Comparison of ENCODE assay signal across 9 mouse cellular contexts in the genomic region with DNA sequence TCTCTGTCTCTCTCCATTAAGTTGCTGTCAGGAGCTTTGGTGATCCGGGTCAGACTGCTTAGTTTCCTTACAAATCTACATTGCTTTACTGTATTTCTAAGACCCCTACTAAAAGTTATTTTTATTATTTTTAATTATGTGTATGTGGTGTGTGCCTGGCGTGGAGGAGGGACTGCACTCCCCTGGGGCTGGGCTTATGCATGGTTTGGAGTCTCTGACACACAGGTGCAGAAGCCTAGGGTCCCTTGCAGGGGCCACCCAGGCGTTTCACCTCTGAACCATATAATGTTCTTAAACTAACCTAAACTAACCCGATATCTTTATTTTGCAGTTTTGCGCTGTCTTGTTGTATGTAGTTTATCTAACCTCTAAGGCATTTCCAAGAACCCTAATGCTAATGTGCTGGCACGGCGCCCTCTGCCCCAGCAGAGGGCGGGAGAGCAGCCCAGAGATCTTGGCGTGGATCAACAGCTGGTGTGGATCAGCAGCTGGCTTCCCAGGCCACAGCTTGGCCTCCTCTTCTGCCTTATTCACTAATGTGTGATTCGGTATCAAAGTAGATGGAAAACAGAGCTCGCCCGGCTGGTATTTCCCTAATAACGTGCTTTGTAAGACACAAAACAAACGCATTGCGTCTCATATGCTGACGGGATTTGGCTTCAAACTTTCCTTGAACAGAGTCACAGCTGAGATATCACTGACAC.
DNase-seq lines count a peak whose midpoint lies in the region; ATAC-seq lines count a peak whose summit lies in the region.
"Had no signal": no experiment of that assay in that cellular context is flagged by ENCODE, and none has a peak within 500 bp of the region (broad histone marks: within the 10 kb centered on the region; RNA-seq: fewer than 3 reads in every experiment).

No protein-coding gene starts in this region.

- H3K36me3 ChIP-seq in embryonic facial prominence, embryonic 10.5 days (replicated peaks): no peaks in the 10 kb centered on the region
- no peaks in the 10 kb centered on the region for H3K36me3 ChIP-seq in lung, embryonic 16.5 days (ENCODE audit: control insufficient read depth, insufficient read depth, low read length)
- H3K36me3 ChIP-seq in hindbrain, embryonic 12.5 days: no peaks in the 10 kb centered on the region
- H3K36me3 ChIP-seq: limb, embryonic 15.5 days had no signal

- no peaks in the 10 kb centered on the region for H3K9me3 ChIP-seq in embryonic facial prominence, embryonic 10.5 days
- H3K9me3 ChIP-seq in lung, embryonic 16.5 days (ENCODE audit: control insufficient read depth, low read length): no peaks in the 10 kb centered on the region
- no peaks in the 10 kb centered on the region for H3K9me3 ChIP-seq in hindbrain, embryonic 12.5 days (replicated peaks)
- H3K9me3 ChIP-seq: limb, embryonic 15.5 days had no signal

- peaks cover 24% of the 10 kb centered on the region for H3K4me1 ChIP-seq in embryonic facial prominence, embryonic 10.5 days
- peaks cover 10% of the 10 kb centered on the region; the same call in 1 of the 2 replicates for H3K4me1 ChIP-seq in lung, embryonic 16.5 days (replicated peaks; ENCODE audit: control insufficient read depth, insufficient read depth, low read length)
- H3K4me1 ChIP-seq in hindbrain, embryonic 12.5 days: peaks cover 9% of the 10 kb centered on the region; the same call in 1 of the 2 replicates

- H3K4me2 ChIP-seq in lung, embryonic 16.5 days (ENCODE audit: low read depth, low read length): 0 out of 2 replicates have a peak overlapping the region, but pooled peaks have one; percentile 14
- H3K4me2 ChIP-seq in hindbrain, embryonic 12.5 days (replicated peaks): no peak overlapping the region
- H3K4me2 ChIP-seq: limb, embryonic 15.5 days had no signal

- peak; percentile 92 for ATAC-seq in lung, embryonic 16.5 days (ENCODE audit: low read depth)
- ATAC-seq in hindbrain, embryonic 12.5 days (ENCODE audit: low FRiP score): no peak

- intact Hi-C loops in heart, postnatal 36 days (cut with DNase I): no loop called here

- H3K9ac ChIP-seq in lung, embryonic 16.5 days (ENCODE audit: low read length): no peak overlapping the region; the same call in 1 of the 2 replicates
- H3K9ac ChIP-seq in hindbrain, embryonic 12.5 days: no peak overlapping the region
- H3K9ac ChIP-seq: limb, embryonic 15.5 days had no signal

- DNase-seq in adrenal gland, adult (ENCODE audit: inconsistent age in 2 of 2, low spot score in 1 of 2): peak; percentile 11 to 38
- no peak for DNase-seq in adrenal gland, postnatal 4 days (ENCODE audit: low spot score in 2 of 2)
- DNase-seq in embryonic facial prominence, embryonic 10.5 days (ENCODE audit: low spot score): peak; percentile 59
- DNase-seq in heart, postnatal 36 days: peak; percentile 58 to 59
- no peak for DNase-seq in natural killer cell, adult 2 months (ENCODE audit: low spot score in 2 of 2)
- no peak for DNase-seq in layer of hippocampus, adult 11-12 months (ENCODE audit: low spot score)

- no peak overlapping the region for H3K4me3 ChIP-seq in embryonic facial prominence, embryonic 10.5 days
- H3K4me3 ChIP-seq in lung, embryonic 16.5 days (ENCODE audit: low read length): no peak overlapping the region
- no peak overlapping the region for H3K4me3 ChIP-seq in hindbrain, embryonic 12.5 days
- H3K4me3 ChIP-seq: limb, embryonic 15.5 days had no signal

- H3K27me3 ChIP-seq in embryonic facial prominence, embryonic 10.5 days (replicated peaks; ENCODE audit: low read depth, poor library complexity, severe bottlenecking): no peaks in the 10 kb centered on the region; the same call in 1 of the 2 replicates
- no peaks in the 10 kb centered on the region for H3K27me3 ChIP-seq in lung, embryonic 16.5 days (ENCODE audit: control insufficient read depth, insufficient read depth, low read depth, low read length)
- no peaks in the 10 kb centered on the region for H3K27me3 ChIP-seq in hindbrain, embryonic 12.5 days
- H3K27me3 ChIP-seq: limb, embryonic 15.5 days had no signal

- H3K27ac ChIP-seq in embryonic facial prominence, embryonic 10.5 days (replicated peaks): no peak overlapping the region
- peak overlapping the region; percentile 75 for H3K27ac ChIP-seq in lung, embryonic 16.5 days (ENCODE audit: low read length)
- H3K27ac ChIP-seq in hindbrain, embryonic 12.5 days: no peak overlapping the region
- H3K27ac ChIP-seq: limb, embryonic 15.5 days had no signal

- 61% methylated on average over 16 of the region's 16 CpGs for WGBS in embryonic facial prominence, embryonic 10.5 days
- 39% methylated on average over 16 of the region's 16 CpGs for WGBS in lung, embryonic 16.5 days
- WGBS in hindbrain, embryonic 12.5 days: 74% methylated on average over 16 of the region's 16 CpGs

Comparison
In these comparisons a context has a peak if more than half of its experiments do, and no peak if none do; other contexts are left out.
1. DNase-seq: peak in adrenal gland, adult (2 of 2), embryonic facial prominence, embryonic 10.5 days (single experiment) and heart, postnatal 36 days (2 of 2); none in adrenal gland, postnatal 4 days (0 of 2), natural killer cell, adult 2 months (0 of 2) and layer of hippocampus, adult 11-12 months (single experiment).